Mouse (Mus musculus): ENCODE measurements at regions not wholly inside any gene's neighbourhood (a gene's known extent, or its start where the extent isn't known, plus 50 kb on each side); places are given as distances from the start of the nearest gene placed in this dataset.

DNA sequence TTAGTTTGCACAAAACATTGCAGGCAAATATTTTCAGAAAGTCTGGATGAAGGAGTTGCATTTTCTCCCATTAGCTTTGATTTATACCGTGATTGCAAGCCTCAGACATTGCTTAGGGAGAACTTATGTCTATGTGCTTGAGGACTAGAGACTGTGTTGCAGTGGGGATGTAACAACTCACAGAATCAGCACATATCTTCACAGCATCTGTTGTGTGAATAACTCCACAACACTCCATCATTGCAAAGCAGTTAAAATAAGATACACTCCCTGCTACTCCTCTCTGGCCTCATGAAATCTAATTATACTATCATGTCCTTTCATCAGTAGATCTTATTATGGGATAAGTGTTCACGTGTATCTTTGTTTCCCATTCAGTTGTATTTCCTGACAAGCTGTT is 601.5 kb upstream of the Got2 start:
- no peak overlapping the region for H3K4me3 ChIP-seq (ENCODE audit: insufficient read depth, low read depth, low read length)
- 43% methylated on average over 2 of the region's 2 CpGs for WGBS
- TF ChIP-seq POLR2A (IDR thresholded peaks at IDR 0.05; ENCODE audit: low read depth, low read length) = no peak
- no peak for TF ChIP-seq CTCF (conservative IDR thresholded peaks at IDR 0.05; ENCODE audit: insufficient read depth, insufficient read length, low read depth, low read length)
- no peaks in the 10 kb centered on the region for H3K36me3 ChIP-seq (ENCODE audit: control insufficient read depth, insufficient read depth, low read length)
- no peak for DNase-seq
- H3K27ac ChIP-seq (ENCODE audit: insufficient read depth, low read depth, low read length) = no peak overlapping the region
- H3K4me1 ChIP-seq (ENCODE audit: control insufficient read depth, insufficient read depth, low read length) = no peaks in the 10 kb centered on the region
- no peaks in the 10 kb centered on the region for H3K27me3 ChIP-seq (replicated peaks; ENCODE audit: control insufficient read depth, insufficient read depth, low read length)

- DNase-seq = no peak
- Histone ChIP-seq H3K4me1 (ENCODE audit: control insufficient read depth, insufficient read depth, low read length) (no peaks in the 10 kb centered on the region), H3K4me3 (ENCODE audit: insufficient read depth, low read depth, low read length) (no peak overlapping the region), H3K27ac (ENCODE audit: insufficient read depth, low read depth, low read length) (no peak overlapping the region), H3K36me3 (ENCODE audit: control insufficient read depth, insufficient read depth, low read length) (no peaks in the 10 kb centered on the region), H3K27me3 (replicated peaks; ENCODE audit: control insufficient read depth, insufficient read depth, low read length) (no peaks in the 10 kb centered on the region)
- WGBS = 36% methylated on average over 7 of the region's 7 CpGs
- TF ChIP-seq POLR2A (IDR thresholded peaks at IDR 0.05; ENCODE audit: low read depth, low read length) = no peak
- TF ChIP-seq CTCF (conservative IDR thresholded peaks at IDR 0.05; ENCODE audit: insufficient read depth, insufficient read length, low read depth, low read length) = no peak
Observed at GRCm38 (mm10) chr8:96488741-96489453, 600.5 kb upstream of the Got2 start.

GRCm38 (mm10) chr8:96455915-96456314 is 567.6 kb upstream of the Got2 start:
- no peak overlapping the region for H3K4me3 ChIP-seq (ENCODE audit: insufficient read depth, low read depth, low read length)
- H3K36me3 ChIP-seq (ENCODE audit: control insufficient read depth, insufficient read depth, low read length) = no peaks in the 10 kb centered on the region
- TF ChIP-seq POLR2A (IDR thresholded peaks at IDR 0.05; ENCODE audit: low read depth, low read length) (no peak), CTCF (conservative IDR thresholded peaks at IDR 0.05; ENCODE audit: insufficient read depth, insufficient read length, low read depth, low read length) (no peak)
- no peak overlapping the region for H3K27ac ChIP-seq (ENCODE audit: insufficient read depth, low read depth, low read length)
- no peaks in the 10 kb centered on the region for H3K4me1 ChIP-seq (ENCODE audit: control insufficient read depth, insufficient read depth, low read length)
- no peaks in the 10 kb centered on the region for H3K27me3 ChIP-seq (replicated peaks; ENCODE audit: control insufficient read depth, insufficient read depth, low read length)
- WGBS = 24% methylated on average over 6 of the region's 6 CpGs
- DNase-seq = no peak

GRCm38 (mm10) chr8:96455336-96455735 is 567.0 kb upstream of the Got2 start:
- H3K4me3 ChIP-seq (ENCODE audit: insufficient read depth, low read depth, low read length) = no peak overlapping the region
- no peak overlapping the region for H3K27ac ChIP-seq (ENCODE audit: insufficient read depth, low read depth, low read length)
- TF ChIP-seq CTCF (conservative IDR thresholded peaks at IDR 0.05; ENCODE audit: insufficient read depth, insufficient read length, low read depth, low read length) = no peak
- TF ChIP-seq POLR2A (IDR thresholded peaks at IDR 0.05; ENCODE audit: low read depth, low read length) = no peak
- H3K36me3 ChIP-seq (ENCODE audit: control insufficient read depth, insufficient read depth, low read length) = no peaks in the 10 kb centered on the region
- 26% methylated on average over 9 of the region's 9 CpGs for WGBS
- no peaks in the 10 kb centered on the region for H3K4me1 ChIP-seq (ENCODE audit: control insufficient read depth, insufficient read depth, low read length)
- no peak for DNase-seq
- no peaks in the 10 kb centered on the region for H3K27me3 ChIP-seq (replicated peaks; ENCODE audit: control insufficient read depth, insufficient read depth, low read length)

GRCm38 (mm10) chr8:96429708-96430107 is 541.4 kb upstream of the Got2 start:
- DNase-seq = no peak

GRCm38 (mm10) chr8:96426900-96427299 is 538.6 kb upstream of the Got2 start:
- no peak overlapping the region for H3K4me3 ChIP-seq (ENCODE audit: insufficient read depth, low read depth, low read length)
- 34% methylated on average over 1 of the region's 1 CpGs for WGBS
- TF ChIP-seq POLR2A (IDR thresholded peaks at IDR 0.05; ENCODE audit: low read depth, low read length) (no peak), CTCF (conservative IDR thresholded peaks at IDR 0.05; ENCODE audit: insufficient read depth, insufficient read length, low read depth, low read length) (no peak; the same call in 1 of the 2 replicates)
- H3K27me3 ChIP-seq (replicated peaks; ENCODE audit: control insufficient read depth, insufficient read depth, low read length) = no peaks in the 10 kb centered on the region
- peak; percentile 13 for DNase-seq
- H3K27ac ChIP-seq (ENCODE audit: insufficient read depth, low read depth, low read length) = no peak overlapping the region
- no peaks in the 10 kb centered on the region for H3K36me3 ChIP-seq (ENCODE audit: control insufficient read depth, insufficient read depth, low read length)
- H3K4me1 ChIP-seq (ENCODE audit: control insufficient read depth, insufficient read depth, low read length) = no peaks in the 10 kb centered on the region

More at GRCm38 (mm10) chr8:96429708-96430107, 541.4 kb upstream of the Got2 start:
- H3K4me1 ChIP-seq (ENCODE audit: control insufficient read depth, insufficient read depth, low read length) = no peaks in the 10 kb centered on the region
- H3K27ac ChIP-seq (ENCODE audit: insufficient read depth, low read depth, low read length) = no peak overlapping the region
- no peak overlapping the region for H3K4me3 ChIP-seq (ENCODE audit: insufficient read depth, low read depth, low read length)
- H3K27me3 ChIP-seq (replicated peaks; ENCODE audit: control insufficient read depth, insufficient read depth, low read length) = no peaks in the 10 kb centered on the region
- 41% methylated on average over 1 of the region's 1 CpGs for WGBS
- no peak for TF ChIP-seq CTCF (conservative IDR thresholded peaks at IDR 0.05; ENCODE audit: insufficient read depth, insufficient read length, low read depth, low read length)
- no peak for TF ChIP-seq POLR2A (IDR thresholded peaks at IDR 0.05; ENCODE audit: low read depth, low read length)
- no peaks in the 10 kb centered on the region for H3K36me3 ChIP-seq (ENCODE audit: control insufficient read depth, insufficient read depth, low read length)

DNA sequence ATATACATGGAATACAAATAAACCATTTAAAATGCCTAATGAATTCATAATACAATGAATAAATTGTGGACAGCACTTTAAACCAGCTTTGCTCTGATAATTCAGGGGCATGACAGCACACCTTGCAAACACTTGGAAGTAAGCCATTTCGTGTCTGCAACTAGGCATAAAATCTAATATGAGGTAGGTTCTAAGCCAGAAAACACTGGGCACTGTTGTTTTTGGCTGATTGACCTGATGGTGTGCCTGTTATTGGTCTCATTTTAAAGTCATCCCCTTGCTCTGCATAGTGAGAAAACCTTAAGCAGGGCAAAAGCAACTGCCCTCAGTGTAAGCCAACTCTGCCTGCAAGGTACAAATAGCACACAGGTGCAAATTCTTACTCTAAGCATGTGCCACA is 521.3 kb upstream of the Got2 start:
- H3K27me3 ChIP-seq (replicated peaks; ENCODE audit: control insufficient read depth, insufficient read depth, low read length) = no peaks in the 10 kb centered on the region
- H3K4me3 ChIP-seq (ENCODE audit: insufficient read depth, low read depth, low read length) = no peak overlapping the region
- H3K4me1 ChIP-seq (ENCODE audit: control insufficient read depth, insufficient read depth, low read length) = no peaks in the 10 kb centered on the region
- no peak overlapping the region for H3K27ac ChIP-seq (ENCODE audit: insufficient read depth, low read depth, low read length)
- DNase-seq = peak; percentile 6
- no peaks in the 10 kb centered on the region for H3K36me3 ChIP-seq (ENCODE audit: control insufficient read depth, insufficient read depth, low read length)
- TF ChIP-seq CTCF (conservative IDR thresholded peaks at IDR 0.05; ENCODE audit: insufficient read depth, insufficient read length, low read depth, low read length) = no peak
- TF ChIP-seq POLR2A (IDR thresholded peaks at IDR 0.05; ENCODE audit: low read depth, low read length) = no peak
- WGBS = 40% methylated on average over 1 of the region's 1 CpGs

Data from kidney, adult 2 months (tissue).